Mouse (Mus musculus) layer of hippocampus, adult 18-20 months (tissue): ENCODE measurements around the gene Alkbh5. TPM values are rescaled to one million over a fixed set of nuclear protein-coding genes. Genes with fewer than 3 reads are reported as not detected.

Source experiments
- DNase-seq, 2 experiments: peaks; one replicate each; pipeline ENCODE4 v3.0.0; 2022; ENCODE audit warnings: low spot score in 2 of 2
- long read RNA-seq: library from polyadenylated mRNA; stranded (forward); transcript quantifications from one replicate; pipeline ENCODE4 v2.0.0, GENCODE M21; 2021
- total RNA-seq, 2 experiments: library from RNA; stranded (reverse); gene quantifications; 2 replicates each; pipeline ENCODE4 v1.2.3; 2021

Alkbh5 gene
- total RNA-seq = 10 to 100 TPM; 62.2 to 63.2 TPM
- long read RNA-seq, full-length matches to known transcripts = 87 of 96 reads
- long read RNA-seq, partial matches to known transcripts = 1 of 96 reads
- long read RNA-seq, other reads (novel, unspliced or antisense) = 8 of 96 reads

GRCm38 (mm10) chr11:60536180-60536858 is at the start of gene Alkbh5:
TSS of gene Alkbh5 (plus strand) at chr11:60536381.
- DNase-seq = no peak

- DNase-seq = no peak
Measured at GRCm38 (mm10) chr11:60492726-60493125, 43.5 kb upstream of the Alkbh5 start.

- DNase-seq = no peak
Measured at GRCm38 (mm10) chr11:60495692-60496091, 40.5 kb upstream of the Alkbh5 start.

DNA sequence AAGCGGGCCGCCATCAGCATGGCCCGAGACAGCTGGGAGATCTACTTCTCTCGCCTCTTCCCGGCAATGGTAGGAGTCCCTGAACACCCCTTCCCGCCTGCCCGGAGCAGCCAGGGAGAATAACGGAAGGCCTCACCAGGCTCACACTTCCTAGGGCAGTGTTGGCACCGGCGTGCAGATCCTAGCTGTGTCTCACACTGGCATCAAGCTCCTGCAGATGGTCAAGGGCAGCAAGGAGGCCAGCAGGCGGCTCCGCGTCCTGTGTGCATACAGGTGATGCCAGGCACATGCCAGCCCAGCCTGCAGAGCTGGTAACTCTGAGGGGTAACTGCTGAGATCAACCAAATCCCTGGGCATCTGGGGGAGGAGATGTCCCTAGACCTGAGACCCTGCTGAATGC is 28.9 kb upstream of the Alkbh5 start:
- no peak for DNase-seq

- no peak for DNase-seq
Measured at GRCm38 (mm10) chr11:60508950-60509349, 27.2 kb upstream of the Alkbh5 start.

- DNase-seq = no peak
Measured at GRCm38 (mm10) chr11:60509500-60509899, 26.7 kb upstream of the Alkbh5 start.

- DNase-seq = no peak
Measured at GRCm38 (mm10) chr11:60511893-60512292, 24.3 kb upstream of the Alkbh5 start.

DNA sequence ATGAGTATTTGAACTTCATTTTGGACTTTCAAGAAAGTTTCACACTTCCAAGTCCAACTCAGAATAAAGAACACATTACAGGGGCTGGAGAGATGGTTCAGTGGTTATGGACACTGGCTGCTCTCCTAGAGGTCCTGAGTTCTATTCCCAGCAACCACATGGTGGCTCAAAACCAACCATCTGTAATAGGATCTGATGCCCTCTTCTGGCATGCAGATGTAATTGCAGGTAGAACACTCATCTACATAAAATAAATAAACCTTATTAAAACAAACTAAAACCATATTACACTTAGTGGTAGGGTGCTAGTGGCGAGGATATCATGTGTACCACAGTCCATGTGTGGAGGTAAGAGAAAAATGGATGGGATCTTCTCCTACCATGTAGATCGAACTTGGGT is 23.7 kb upstream of the Alkbh5 start:
- DNase-seq = no peak

DNA sequence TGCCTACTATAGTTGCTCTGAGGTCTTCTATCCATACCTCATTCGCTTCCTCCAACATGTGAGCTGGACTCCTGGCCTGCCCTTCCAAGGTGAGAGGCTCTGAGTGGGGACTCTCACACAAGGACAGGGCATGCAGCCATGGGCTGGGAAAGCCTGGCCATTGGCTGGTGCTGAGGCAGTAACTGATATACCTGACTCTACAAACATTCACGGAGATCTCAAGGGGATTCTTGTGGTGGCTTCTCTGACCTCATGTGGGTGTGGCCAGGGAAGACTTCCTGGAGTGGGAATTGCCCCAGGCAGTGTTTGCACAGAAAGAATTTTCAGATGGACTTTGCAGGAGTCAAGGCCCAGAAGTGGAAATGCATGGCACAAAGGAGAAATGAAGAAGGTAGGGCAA is 21.2 kb upstream of the Alkbh5 start:
- DNase-seq = no peak

DNA sequence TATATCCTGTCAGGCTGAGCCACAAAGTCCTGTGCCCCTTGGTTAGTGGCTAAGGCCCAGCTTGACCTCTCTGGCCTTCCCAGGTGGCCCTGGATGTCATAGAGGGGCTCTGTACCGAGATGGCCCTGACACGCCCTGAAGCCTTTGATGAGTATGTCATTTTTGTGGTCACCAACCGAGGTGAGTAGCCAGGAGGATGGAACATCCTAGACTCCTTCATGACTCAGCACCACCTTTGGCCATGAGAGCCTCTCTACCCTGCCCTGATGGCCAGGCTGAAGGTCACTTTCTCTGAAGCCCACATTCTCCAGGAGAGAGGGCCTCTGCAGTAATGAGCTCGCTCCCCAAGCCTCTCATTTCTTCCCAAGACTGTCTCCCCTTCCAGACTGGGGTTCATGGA is 17.9 kb upstream of the Alkbh5 start:
- DNase-seq = no peak

- no peak for DNase-seq
Measured at GRCm38 (mm10) chr11:60522027-60522426, 14.2 kb upstream of the Alkbh5 start.

- no peak for DNase-seq
Measured at GRCm38 (mm10) chr11:60522661-60523365, 13.4 kb upstream of the Alkbh5 start.

GRCm38 (mm10) chr11:60526461-60526860 is 9.7 kb upstream of the Alkbh5 start:
- no peak for DNase-seq

- DNase-seq = no peak
Measured at GRCm38 (mm10) chr11:60535676-60536075, 505 bp upstream of the Alkbh5 start.

- peak; percentile 89 to 94 for DNase-seq
Measured at GRCm38 (mm10) chr11:60536859-60537467, 782 bp downstream of the Alkbh5 start.

DNA sequence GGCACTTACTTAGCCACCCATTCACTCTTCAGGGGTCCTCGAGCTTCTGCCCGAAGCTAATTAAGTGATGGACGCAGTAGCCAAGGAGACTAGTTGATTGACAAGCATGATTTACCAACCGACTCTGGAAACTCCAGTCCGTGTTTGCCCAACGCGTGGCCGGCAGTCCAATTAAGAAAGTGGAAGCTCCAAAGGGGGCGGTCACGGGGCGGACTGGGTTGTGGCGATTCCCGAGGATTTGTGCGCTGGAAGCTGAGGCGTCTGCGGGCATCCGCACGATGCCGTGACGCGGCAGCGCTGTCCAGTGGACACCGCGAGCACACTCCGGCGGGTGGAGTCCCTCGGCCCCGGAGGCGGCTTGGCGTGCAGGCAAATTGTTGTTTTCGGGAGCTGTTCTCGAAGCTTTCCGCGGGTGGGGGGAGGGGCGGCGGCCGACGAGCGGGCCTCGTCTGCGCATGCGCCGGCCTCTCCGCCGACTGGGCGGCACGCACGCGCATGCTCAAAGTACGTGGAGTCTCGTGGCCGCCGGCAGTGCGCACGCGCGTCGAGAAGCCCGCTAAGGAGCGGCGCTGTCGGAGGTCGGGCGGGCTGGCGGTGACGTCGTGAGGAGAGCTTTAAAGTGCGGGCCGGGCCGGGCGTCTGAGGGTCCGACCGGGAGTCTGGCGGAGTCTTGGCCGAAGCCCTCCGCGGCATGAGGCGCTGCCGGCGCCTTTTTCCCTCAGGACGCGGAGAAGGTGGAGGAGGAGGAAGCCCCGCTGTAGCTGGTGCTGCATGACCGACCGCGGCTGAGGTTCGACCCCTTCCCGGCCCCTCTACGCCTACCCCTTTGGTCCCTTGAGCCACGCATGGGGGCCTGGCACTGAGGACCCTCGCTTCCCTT is 1.5 kb downstream of the Alkbh5 start:
- DNase-seq = peak; percentile 98 to 99

DNA sequence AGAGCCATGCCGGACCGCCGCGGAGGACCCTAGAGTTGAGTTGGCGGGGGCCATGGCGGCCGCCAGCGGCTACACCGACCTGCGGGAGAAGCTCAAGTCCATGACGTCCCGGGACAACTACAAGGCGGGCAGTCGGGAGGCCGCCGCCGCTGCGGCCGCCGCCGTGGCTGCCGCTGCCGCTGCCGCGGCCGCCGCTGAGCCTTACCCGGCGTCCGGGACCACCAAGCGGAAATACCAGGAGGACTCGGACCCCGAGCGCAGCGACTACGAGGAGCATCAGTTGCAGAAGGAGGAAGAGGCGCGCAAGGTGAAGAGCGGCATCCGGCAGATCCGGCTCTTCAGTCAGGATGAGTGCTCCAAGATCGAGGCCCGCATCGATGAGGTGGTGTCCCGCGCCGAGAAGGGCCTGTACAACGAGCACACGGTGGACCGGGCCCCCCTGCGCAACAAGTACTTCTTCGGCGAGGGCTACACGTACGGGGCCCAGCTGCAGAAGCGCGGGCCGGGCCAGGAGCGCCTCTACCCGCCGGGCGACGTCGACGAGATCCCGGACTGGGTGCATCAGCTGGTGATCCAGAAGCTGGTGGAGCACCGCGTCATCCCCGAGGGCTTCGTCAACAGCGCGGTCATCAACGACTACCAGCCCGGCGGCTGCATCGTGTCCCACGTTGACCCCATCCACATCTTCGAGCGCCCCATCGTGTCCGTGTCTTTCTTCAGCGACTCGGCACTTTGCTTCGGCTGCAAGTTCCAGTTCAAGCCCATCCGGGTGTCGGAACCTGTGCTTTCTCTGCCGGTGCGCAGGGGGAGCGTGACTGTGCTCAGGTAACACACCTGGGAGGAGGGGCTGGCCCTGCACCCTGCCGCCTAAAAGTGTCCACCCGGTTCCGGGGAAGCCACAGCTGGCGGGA is 2.4 kb downstream of the Alkbh5 start:
- DNase-seq = peak in 1 of 2 experiments; percentile 28

- DNase-seq = no peak
Measured at GRCm38 (mm10) chr11:60539540-60539939, 3.4 kb downstream of the Alkbh5 start.

DNA sequence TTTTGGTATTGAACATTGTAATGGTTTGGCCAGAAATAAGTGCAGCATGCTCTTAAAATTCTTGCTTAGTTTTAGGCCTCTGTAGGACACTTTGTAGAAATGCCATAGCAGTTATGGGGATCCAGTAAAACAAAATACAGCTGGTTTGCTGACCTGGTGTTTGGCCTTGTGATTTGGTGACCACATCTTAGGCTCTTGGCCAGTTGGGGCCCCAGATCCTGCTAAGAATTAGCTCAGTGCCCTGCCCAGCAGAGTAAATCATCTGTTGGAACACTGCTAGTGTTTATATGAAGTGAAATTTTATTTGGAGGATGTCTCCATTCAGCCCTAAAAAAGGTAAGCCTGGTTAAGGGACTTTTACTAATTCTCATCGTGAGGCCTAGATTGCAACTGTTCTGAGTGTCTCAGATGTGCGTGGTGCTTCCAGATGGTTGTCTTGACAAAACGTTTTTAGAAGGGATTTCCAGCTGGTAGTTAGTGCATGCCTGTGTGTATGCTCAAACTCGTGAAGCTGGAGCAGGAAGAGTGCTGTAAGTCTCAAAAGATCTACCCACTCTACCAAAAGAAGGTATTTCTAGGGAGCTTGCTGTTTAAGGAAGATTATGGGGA is 3.9 kb downstream of the Alkbh5 start:
- DNase-seq = peak; percentile 19 to 64

DNA sequence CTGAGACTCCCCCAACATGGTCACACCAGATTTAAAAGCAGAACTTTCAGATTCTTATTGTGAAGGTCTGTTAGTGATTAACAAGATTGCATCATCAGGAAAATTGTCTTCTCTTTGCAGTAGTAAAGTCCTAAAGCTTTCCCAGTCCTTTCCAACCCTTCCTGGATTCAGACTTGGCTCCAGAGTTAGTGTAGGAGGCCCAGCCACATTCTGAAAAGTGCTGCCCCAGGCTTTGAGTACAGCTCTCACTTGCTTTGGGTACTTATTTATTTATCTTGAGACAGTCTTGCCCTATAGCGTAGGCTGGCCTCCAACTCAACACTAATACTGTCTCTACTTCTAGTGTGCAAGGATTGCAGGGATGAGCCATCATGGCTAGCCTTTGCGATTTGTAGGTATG is 4.6 kb downstream of the Alkbh5 start:
- no peak for DNase-seq
